In genomic region chr14:56695495-56695894, GRCm38 (mm10) we compare ENCODE assay signal across 32 mouse cellular contexts.
"Had no signal": no experiment of that assay in that cellular context is flagged by ENCODE, and none has a peak within 500 bp of the region (broad histone marks: within the 10 kb centered on the region; RNA-seq: fewer than 3 reads in every experiment).

No protein-coding gene starts in this region.

- DNase-seq: left cerebral cortex, postnatal 4 days; liver; liver, embryonic 13.5 days; liver, postnatal 0 days; lung, adult 18-20 months; lung, adult 2 months; lung, embryonic 14.5 days; lung, postnatal 10 days; lung, postnatal 14 days; lung, postnatal 4 days; midbrain, embryonic 14.5 days had no signal

- H3K27ac ChIP-seq: limb, embryonic 10.5 days; limb, embryonic 12.5 days; limb, embryonic 13.5 days; limb, embryonic 15.5 days; liver, embryonic 12.5 days; liver, embryonic 13.5 days; liver, embryonic 14.5 days; liver, embryonic 15.5 days; lung, embryonic 15.5 days; macrophage; midbrain, embryonic 10.5 days; midbrain, embryonic 12.5 days; midbrain, embryonic 13.5 days; midbrain, embryonic 15.5 days; neural tube, embryonic 12.5 days; neural tube, embryonic 13.5 days had no signal

- H3K27me3 ChIP-seq: limb, embryonic 12.5 days; limb, embryonic 13.5 days; limb, embryonic 15.5 days; liver, embryonic 12.5 days; liver, embryonic 13.5 days; liver, embryonic 15.5 days; lung, embryonic 15.5 days; megakaryocyte, embryonic 14.5 days; midbrain, embryonic 12.5 days; midbrain, embryonic 13.5 days; midbrain, embryonic 15.5 days; neural tube, embryonic 12.5 days; neural tube, embryonic 13.5 days had no signal

- H3K4me3 ChIP-seq: limb, embryonic 10.5 days; limb, embryonic 12.5 days; limb, embryonic 13.5 days; limb, embryonic 15.5 days; liver, embryonic 12.5 days; liver, embryonic 13.5 days; liver, embryonic 15.5 days; lung, embryonic 15.5 days; megakaryocyte, embryonic 14.5 days; midbrain, embryonic 10.5 days; midbrain, embryonic 12.5 days; midbrain, embryonic 13.5 days; midbrain, embryonic 15.5 days; myocyte; neural tube, embryonic 12.5 days; neural tube, embryonic 13.5 days had no signal

- H3K4me1 ChIP-seq: limb, embryonic 10.5 days; limb, embryonic 12.5 days; limb, embryonic 13.5 days; limb, embryonic 15.5 days; liver, embryonic 12.5 days; liver, embryonic 13.5 days; liver, embryonic 15.5 days; lung, embryonic 15.5 days; megakaryocyte, embryonic 14.5 days; midbrain, embryonic 10.5 days; midbrain, embryonic 12.5 days; midbrain, embryonic 13.5 days; midbrain, embryonic 15.5 days; neural tube, embryonic 12.5 days; neural tube, embryonic 13.5 days had no signal

- H3K9me3 ChIP-seq: limb, embryonic 10.5 days; limb, embryonic 12.5 days; limb, embryonic 13.5 days; limb, embryonic 15.5 days; liver, embryonic 12.5 days; liver, embryonic 13.5 days; liver, embryonic 15.5 days; lung, embryonic 15.5 days; megakaryocyte, embryonic 14.5 days; midbrain, embryonic 10.5 days; midbrain, embryonic 12.5 days; midbrain, embryonic 13.5 days; midbrain, embryonic 15.5 days; neural tube, embryonic 12.5 days; neural tube, embryonic 13.5 days had no signal

- ATAC-seq: liver, embryonic 12.5 days; liver, postnatal 0 days; lung, postnatal 0 days; midbrain, embryonic 13.5 days; midbrain, embryonic 15.5 days; midbrain, embryonic 16.5 days had no signal

- H3K4me2 ChIP-seq: limb, embryonic 12.5 days; limb, embryonic 13.5 days; limb, embryonic 15.5 days; liver, embryonic 11.5 days; liver, embryonic 12.5 days; liver, embryonic 13.5 days; liver, embryonic 15.5 days; lung, embryonic 14.5 days; lung, embryonic 15.5 days; midbrain, embryonic 11.5 days; midbrain, embryonic 12.5 days; midbrain, embryonic 13.5 days; midbrain, embryonic 15.5 days; neural tube, embryonic 12.5 days; neural tube, embryonic 13.5 days had no signal

- H3K9ac ChIP-seq: limb, embryonic 12.5 days; limb, embryonic 13.5 days; limb, embryonic 15.5 days; liver, embryonic 12.5 days; liver, embryonic 13.5 days; liver, embryonic 14.5 days; liver, embryonic 15.5 days; liver, postnatal 0 days; lung, embryonic 14.5 days; lung, embryonic 15.5 days; midbrain, embryonic 12.5 days; midbrain, embryonic 13.5 days; midbrain, embryonic 15.5 days; neural tube, embryonic 12.5 days; neural tube, embryonic 13.5 days had no signal
